Mouse (Mus musculus): ENCODE measurements around the gene C8a. TPM values are rescaled to one million over a fixed set of nuclear protein-coding genes. Genes with fewer than 3 reads are reported as not detected.
A peak's percentile ranks its signal among the peaks of the same experiment; 100 is the strongest.

The C8a gene
- total and polyA plus RNA-seq, 3 experiments = not detected

GRCm38 (mm10) chr4:104905049-104905448 lies 28.9 kb upstream of the C8a start:
- TF ChIP-seq CTCF (IDR thresholded peaks at IDR 0.05; ENCODE audit: low read depth, low read length) (no peak), GATA1 (IDR thresholded peaks at IDR 0.05; ENCODE audit: borderline replicate concordance, low read length) (no peak), POLR2AphosphoS5 (IDR thresholded peaks at IDR 0.05; ENCODE audit: insufficient replicate concordance, low read depth, low read length) (no peak), TAL1 (conservative IDR thresholded peaks at IDR 0.05; ENCODE audit: low read depth, low read length) (no peak), GATA2 (IDR thresholded peaks at IDR 0.05; ENCODE audit: borderline replicate concordance, low read depth, low read length) (no peak)
- ATAC-seq (ENCODE audit: extremely low read depth, insufficient number of reproducible peaks, low FRiP score, poor library complexity, severe bottlenecking) (no peak), DNase-seq (ENCODE audit: low spot score) (no peak)
- peaks cover 46% of the 10 kb centered on the region for H3K9me3 ChIP-seq (replicated peaks)
- no peaks in the 10 kb centered on the region for H3K4me1 ChIP-seq (ENCODE audit: insufficient read depth, low read depth, low read length)
- no peaks in the 10 kb centered on the region for H3K27me3 ChIP-seq (ENCODE audit: insufficient read depth, low read length)
- no peak overlapping the region for H3K4me3 ChIP-seq (ENCODE audit: low read depth, low read length)
- no peaks in the 10 kb centered on the region for H3K36me3 ChIP-seq (replicated peaks)

DNA sequence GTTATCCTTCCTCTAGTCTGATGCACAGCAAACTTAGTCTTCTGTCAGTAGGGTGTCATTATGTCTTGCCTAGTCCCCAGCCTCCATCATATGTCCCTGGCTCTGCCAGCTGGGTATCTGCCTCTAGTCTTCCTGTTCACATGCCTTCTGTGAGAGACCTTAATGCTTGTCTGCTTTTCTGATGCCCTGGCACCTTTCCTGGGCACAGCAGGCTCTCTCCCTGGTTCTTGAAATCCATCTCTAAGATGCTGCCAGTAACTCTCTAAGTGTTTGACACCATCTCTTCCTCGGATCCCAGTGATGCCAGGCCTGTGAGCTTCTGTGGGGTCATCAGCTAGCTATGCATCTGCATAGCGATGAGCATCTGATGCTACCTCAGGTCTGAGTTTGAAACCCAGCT lies 26.6 kb upstream of the C8a start:
- TF ChIP-seq GATA2 (IDR thresholded peaks at IDR 0.05; ENCODE audit: borderline replicate concordance, low read depth, low read length) (no peak), TAL1 (conservative IDR thresholded peaks at IDR 0.05; ENCODE audit: low read depth, low read length) (no peak), CTCF (IDR thresholded peaks at IDR 0.05; ENCODE audit: low read depth, low read length) (no peak), GATA1 (IDR thresholded peaks at IDR 0.05; ENCODE audit: borderline replicate concordance, low read length) (no peak), POLR2AphosphoS5 (IDR thresholded peaks at IDR 0.05; ENCODE audit: insufficient replicate concordance, low read depth, low read length) (no peak)
- Histone ChIP-seq H3K4me3 (ENCODE audit: low read depth, low read length) (no peak overlapping the region), H3K9me3 (replicated peaks) (peaks cover 53% of the 10 kb centered on the region), H3K4me1 (ENCODE audit: insufficient read depth, low read depth, low read length) (no peaks in the 10 kb centered on the region), H3K36me3 (replicated peaks) (no peaks in the 10 kb centered on the region), H3K27me3 (ENCODE audit: insufficient read depth, low read length) (no peaks in the 10 kb centered on the region)
- ATAC-seq (ENCODE audit: extremely low read depth, insufficient number of reproducible peaks, low FRiP score, poor library complexity, severe bottlenecking) = no peak
- no peak for DNase-seq (ENCODE audit: low spot score)

GRCm38 (mm10) chr4:104894004-104894734 lies 18.0 kb upstream of the C8a start:
- TF ChIP-seq CTCF (IDR thresholded peaks at IDR 0.05; ENCODE audit: low read depth, low read length) = 0 out of 2 replicates have a peak, but pooled peaks have one; percentile 27
- TF ChIP-seq GATA1 (IDR thresholded peaks at IDR 0.05; ENCODE audit: borderline replicate concordance, low read length) = no peak
- DNase-seq (ENCODE audit: low spot score) = no peak
- H3K4me3 ChIP-seq (ENCODE audit: low read depth, low read length) = no peak overlapping the region
- H3K9me3 ChIP-seq (replicated peaks) = peaks cover 51% of the 10 kb centered on the region
- H3K27me3 ChIP-seq (ENCODE audit: insufficient read depth, low read length) = no peaks in the 10 kb centered on the region
- no peak for ATAC-seq (ENCODE audit: extremely low read depth, insufficient number of reproducible peaks, low FRiP score, poor library complexity, severe bottlenecking)
- no peaks in the 10 kb centered on the region for H3K4me1 ChIP-seq (ENCODE audit: insufficient read depth, low read depth, low read length)
- H3K36me3 ChIP-seq (replicated peaks) = no peaks in the 10 kb centered on the region

GRCm38 (mm10) chr4:104893588-104893987 lies 17.4 kb upstream of the C8a start:
- no peak for DNase-seq (ENCODE audit: low spot score)
- H3K4me3 ChIP-seq (ENCODE audit: low read depth, low read length) = no peak overlapping the region
- H3K4me1 ChIP-seq (ENCODE audit: insufficient read depth, low read depth, low read length) = no peaks in the 10 kb centered on the region
- peaks cover 52% of the 10 kb centered on the region for H3K9me3 ChIP-seq (replicated peaks)
- ATAC-seq (ENCODE audit: extremely low read depth, insufficient number of reproducible peaks, low FRiP score, poor library complexity, severe bottlenecking) = no peak
- TF ChIP-seq TAL1 (conservative IDR thresholded peaks at IDR 0.05; ENCODE audit: low read depth, low read length) = no peak
- no peak for TF ChIP-seq POLR2AphosphoS5 (IDR thresholded peaks at IDR 0.05; ENCODE audit: insufficient replicate concordance, low read depth, low read length)
- TF ChIP-seq GATA2 (IDR thresholded peaks at IDR 0.05; ENCODE audit: borderline replicate concordance, low read depth, low read length) = no peak
- no peak for TF ChIP-seq CTCF (IDR thresholded peaks at IDR 0.05; ENCODE audit: low read depth, low read length)
- TF ChIP-seq GATA1 (IDR thresholded peaks at IDR 0.05; ENCODE audit: borderline replicate concordance, low read length) = no peak
- H3K27me3 ChIP-seq (ENCODE audit: insufficient read depth, low read length) = no peaks in the 10 kb centered on the region
- no peaks in the 10 kb centered on the region for H3K36me3 ChIP-seq (replicated peaks)

- peaks cover 61% of the 10 kb centered on the region for H3K9me3 ChIP-seq (replicated peaks)
- H3K36me3 ChIP-seq (replicated peaks) = no peaks in the 10 kb centered on the region
- H3K4me3 ChIP-seq (ENCODE audit: low read depth, low read length) = 0 out of 2 replicates have a peak overlapping the region, but pooled peaks have one; percentile 6
- no peak for ATAC-seq (ENCODE audit: extremely low read depth, insufficient number of reproducible peaks, low FRiP score, poor library complexity, severe bottlenecking)
- H3K4me1 ChIP-seq (ENCODE audit: insufficient read depth, low read depth, low read length) = no peaks in the 10 kb centered on the region
- no peak for DNase-seq (ENCODE audit: low spot score)
- TF ChIP-seq CTCF (IDR thresholded peaks at IDR 0.05; ENCODE audit: low read depth, low read length) = no peak
- no peak for TF ChIP-seq GATA1 (IDR thresholded peaks at IDR 0.05; ENCODE audit: borderline replicate concordance, low read length)
- TF ChIP-seq TAL1 (conservative IDR thresholded peaks at IDR 0.05; ENCODE audit: low read depth, low read length) = no peak
- no peak for TF ChIP-seq GATA2 (IDR thresholded peaks at IDR 0.05; ENCODE audit: borderline replicate concordance, low read depth, low read length)
- no peak for TF ChIP-seq POLR2AphosphoS5 (IDR thresholded peaks at IDR 0.05; ENCODE audit: insufficient replicate concordance, low read depth, low read length)
- H3K27me3 ChIP-seq (ENCODE audit: insufficient read depth, low read length) = no peaks in the 10 kb centered on the region
Measured at GRCm38 (mm10) chr4:104891708-104892107, 15.5 kb upstream of the C8a start.

- DNase-seq (ENCODE audit: low spot score) (no peak), ATAC-seq (ENCODE audit: extremely low read depth, insufficient number of reproducible peaks, low FRiP score, poor library complexity, severe bottlenecking) (no peak)
- no peaks in the 10 kb centered on the region for H3K4me1 ChIP-seq (ENCODE audit: insufficient read depth, low read depth, low read length)
- H3K27me3 ChIP-seq (ENCODE audit: insufficient read depth, low read length) = no peaks in the 10 kb centered on the region
- H3K4me3 ChIP-seq (ENCODE audit: low read depth, low read length) = no peak overlapping the region
- peaks cover 64% of the 10 kb centered on the region for H3K9me3 ChIP-seq (replicated peaks)
- H3K36me3 ChIP-seq (replicated peaks) = no peaks in the 10 kb centered on the region
- TF ChIP-seq GATA1 (IDR thresholded peaks at IDR 0.05; ENCODE audit: borderline replicate concordance, low read length) (no peak), TAL1 (conservative IDR thresholded peaks at IDR 0.05; ENCODE audit: low read depth, low read length) (no peak), POLR2AphosphoS5 (IDR thresholded peaks at IDR 0.05; ENCODE audit: insufficient replicate concordance, low read depth, low read length) (no peak), GATA2 (IDR thresholded peaks at IDR 0.05; ENCODE audit: borderline replicate concordance, low read depth, low read length) (no peak), CTCF (IDR thresholded peaks at IDR 0.05; ENCODE audit: low read depth, low read length) (no peak)
Measured at GRCm38 (mm10) chr4:104888499-104889262, 12.5 kb upstream of the C8a start.
